Mouse (Mus musculus) lung, embryonic 16.5 days (tissue): Measurements from ENCODE around the gene Dll4. TPM values are rescaled to one million over a fixed set of nuclear protein-coding genes. Genes with fewer than 3 reads are reported as not detected.
A peak's percentile ranks its signal among the peaks of the same experiment; 100 is the strongest.

Source experiments
- ATAC-seq: fragments of 200-750 bp; cut with Nextera tagmentation; 2 replicates; pipeline ENCODE4 v1.8.0; 2017; ENCODE audit warnings: low read depth, mild to moderate bottlenecking, moderate library complexity
- H3K27ac ChIP-seq: fragments of 300-500 bp; sonication (generic); 2 replicates; pipeline ENCODE4 v1.5.1; 2014; ENCODE audit warnings: mild to moderate bottlenecking, control low read depth, low read length
- H3K27me3 ChIP-seq: fragments of 300-500 bp; sonication (generic); 2 replicates; pipeline ENCODE4 v1.6.1; 2014; ENCODE audit warnings: low read depth, low read length, mixed read lengths; ENCODE audit not compliant: control insufficient read depth, insufficient read depth
- H3K36me3 ChIP-seq: fragments of 300-500 bp; sonication (generic); 2 replicates; pipeline ENCODE4 v1.6.1; 2014; ENCODE audit warnings: low read length; ENCODE audit not compliant: control insufficient read depth, insufficient read depth
- H3K4me1 ChIP-seq: fragments of 300-500 bp; sonication (generic); replicated peaks from 2 replicates; pipeline ENCODE4 v1.6.1; 2014; ENCODE audit warnings: low read length, mixed read lengths; ENCODE audit not compliant: control insufficient read depth, insufficient read depth
- H3K4me2 ChIP-seq: fragments of 300-500 bp; sonication (generic); 2 replicates; pipeline ENCODE4 v1.6.1; 2014; ENCODE audit warnings: low read depth, low read length, control low read depth
- H3K4me3 ChIP-seq: fragments of 300-500 bp; sonication (generic); 2 replicates; pipeline ENCODE4 v1.5.1; 2014; ENCODE audit warnings: mild to moderate bottlenecking, low read length, control low read depth
- H3K9ac ChIP-seq: fragments of 300-500 bp; sonication (generic); 2 replicates; pipeline ENCODE4 v1.6.1; 2014; ENCODE audit warnings: low read length, control low read depth
- H3K9me3 ChIP-seq: fragments of 300-500 bp; sonication (generic); 2 replicates; pipeline ENCODE4 v1.6.1; 2016; ENCODE audit warnings: low read length; ENCODE audit not compliant: control insufficient read depth
- WGBS: fragments of 180-500 bp; shearing (Covaris S2); extraction: QIAGEN DNeasy Blood & Tissue Kit; methylation state at CpG from one replicate; pipeline ENCODE4 v1.1.7; 2014; 5-methylcytosine and 5-hydroxymethylcytosine counted together
- polyA plus RNA-seq: library from polyadenylated mRNA; unstranded; fragments of >200 nt; fragmentation: Nextera tagmentation; extraction: Ambion mirVana; gene quantifications from 2 replicates; pipeline ENCODE4 v1.2.1, GENCODE M21; 2015

Dll4 gene
- polyA plus RNA-seq, 1 experiment from 2014 or later, result 14.6 TPM

- Histone ChIP-seq H3K4me1 (no peaks in the 10 kb centered on the region), H3K27me3 (no peaks in the 10 kb centered on the region), H3K9ac (no peak overlapping the region), H3K4me3 (no peak overlapping the region), H3K36me3 (no peaks in the 10 kb centered on the region), H3K4me2 (no peak overlapping the region), H3K27ac (no peak overlapping the region), H3K9me3 (peaks cover 6% of the 10 kb centered on the region; the same call in 1 of the 2 replicates)
- WGBS, result 81% methylated on average over 6 of the region's 6 CpGs
- ATAC-seq, result no peak
Measured at GRCm38 (mm10) chr2:119358249-119358648, 32.7 kb downstream of the Dll4 start.

- H3K4me2 ChIP-seq, result no peak overlapping the region
- no peak overlapping the region for H3K27ac ChIP-seq
- H3K9ac ChIP-seq, result no peak overlapping the region
- H3K4me3 ChIP-seq, result no peak overlapping the region
- no peak for ATAC-seq
- no peaks in the 10 kb centered on the region for H3K27me3 ChIP-seq
- peaks cover 6% of the 10 kb centered on the region; the same call in 1 of the 2 replicates for H3K9me3 ChIP-seq
- H3K36me3 ChIP-seq, result no peaks in the 10 kb centered on the region
- 70% methylated on average over 2 of the region's 2 CpGs for WGBS
- no peaks in the 10 kb centered on the region for H3K4me1 ChIP-seq
Measured at GRCm38 (mm10) chr2:119359721-119360291, 34.2 kb downstream of the Dll4 start.

DNA sequence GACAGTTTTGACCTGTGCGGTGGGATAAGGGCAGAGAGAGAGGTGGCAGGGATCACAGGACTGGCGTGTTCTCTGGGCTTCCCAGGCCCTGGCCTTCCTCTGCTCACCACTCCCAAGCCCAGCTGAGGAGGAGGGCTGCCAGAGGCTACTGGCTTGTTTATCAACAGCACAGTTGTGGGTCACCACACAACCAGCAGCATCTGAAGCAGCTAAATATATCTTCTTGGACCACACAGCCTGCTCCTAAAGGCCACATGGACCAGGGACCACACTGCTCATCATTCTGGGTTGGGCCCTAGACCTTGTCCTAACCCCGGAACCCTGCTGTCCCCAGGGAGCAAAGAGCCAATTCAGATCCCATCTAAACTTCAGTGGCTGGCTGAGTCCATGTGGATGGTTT, 39.4 kb downstream of the Dll4 start:
- WGBS, result 64% methylated on average over 3 of the region's 3 CpGs
- H3K4me1 ChIP-seq, result no peaks in the 10 kb centered on the region
- H3K9ac ChIP-seq, result no peak overlapping the region
- no peak; the same call in 1 of the 2 replicates for ATAC-seq
- H3K36me3 ChIP-seq, result no peaks in the 10 kb centered on the region; the same call in 1 of the 2 replicates
- no peak overlapping the region for H3K27ac ChIP-seq
- no peak overlapping the region for H3K4me3 ChIP-seq
- H3K4me2 ChIP-seq, result no peak overlapping the region
- peaks cover 6% of the 10 kb centered on the region; the same call in 1 of the 2 replicates for H3K9me3 ChIP-seq
- no peaks in the 10 kb centered on the region for H3K27me3 ChIP-seq

DNA sequence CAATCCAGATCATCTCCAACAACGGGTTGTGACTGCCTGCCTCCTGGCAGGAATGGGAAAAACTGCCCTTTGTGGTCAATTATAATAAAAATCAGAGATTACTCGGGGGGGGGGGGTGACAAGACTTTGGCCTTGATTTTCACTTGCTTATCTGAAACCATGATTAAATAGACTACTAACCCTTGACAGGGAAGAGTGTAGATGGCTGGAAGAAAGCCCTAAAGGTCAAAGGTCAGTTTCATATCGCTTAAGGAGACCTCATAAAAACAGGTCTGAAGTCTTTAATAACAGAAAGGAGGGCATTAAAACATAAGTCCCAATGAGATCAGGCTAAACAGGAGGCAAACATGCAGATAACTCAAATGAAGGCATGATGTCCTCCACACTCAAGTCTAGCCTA, 41.8 kb downstream of the Dll4 start:
- 72% methylated on average over 3 of the region's 3 CpGs for WGBS
- H3K4me1 ChIP-seq, result no peaks in the 10 kb centered on the region
- no peak overlapping the region for H3K4me2 ChIP-seq
- H3K27me3 ChIP-seq, result no peaks in the 10 kb centered on the region
- H3K9me3 ChIP-seq, result no peaks in the 10 kb centered on the region
- ATAC-seq, result no peak
- H3K36me3 ChIP-seq, result peaks cover 7% of the 10 kb centered on the region; the same call in 1 of the 2 replicates
- H3K4me3 ChIP-seq, result no peak overlapping the region
- no peak overlapping the region for H3K27ac ChIP-seq
- no peak overlapping the region for H3K9ac ChIP-seq

- H3K4me2 ChIP-seq, result no peak overlapping the region
- H3K36me3 ChIP-seq, result peaks cover 27% of the 10 kb centered on the region
- WGBS, result 88% methylated on average over 10 of the region's 10 CpGs
- H3K4me1 ChIP-seq, result no peaks in the 10 kb centered on the region
- H3K4me3 ChIP-seq, result no peak overlapping the region
- H3K27me3 ChIP-seq, result no peaks in the 10 kb centered on the region
- no peak overlapping the region for H3K27ac ChIP-seq
- H3K9ac ChIP-seq, result no peak overlapping the region
- no peaks in the 10 kb centered on the region for H3K9me3 ChIP-seq
- ATAC-seq, result no peak
Measured at GRCm38 (mm10) chr2:119370116-119370515, 44.5 kb downstream of the Dll4 start.

DNA sequence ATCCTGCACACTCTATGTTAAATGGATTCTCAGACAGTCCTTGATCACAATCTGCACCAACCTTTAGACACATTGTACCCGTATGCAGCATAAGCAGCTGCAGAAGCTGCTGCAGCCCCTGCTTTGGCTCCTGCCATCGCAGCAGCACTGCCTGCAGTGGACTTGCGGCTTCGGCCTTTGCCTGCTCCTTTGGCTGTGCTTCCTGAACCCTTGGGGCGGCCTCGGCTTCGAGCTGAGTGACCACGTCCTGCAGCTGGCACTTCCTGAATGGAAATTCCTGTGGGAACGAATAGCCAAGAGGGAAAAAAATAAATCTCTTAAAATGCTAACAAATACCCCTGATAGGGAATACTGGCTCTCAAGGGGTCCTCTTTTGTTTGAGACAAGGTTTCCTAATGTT, 51.7 kb downstream of the Dll4 start:
- Histone ChIP-seq H3K9ac (no peak overlapping the region), H3K4me3 (no peak overlapping the region), H3K27me3 (no peaks in the 10 kb centered on the region), H3K4me2 (no peak overlapping the region), H3K27ac (peak overlapping the region; percentile 49), H3K36me3 (peaks cover 58% of the 10 kb centered on the region), H3K4me1 (no peaks in the 10 kb centered on the region), H3K9me3 (no peaks in the 10 kb centered on the region)
- ATAC-seq, result no peak
- 68% methylated on average over 9 of the region's 9 CpGs for WGBS

- Histone ChIP-seq H3K4me3 (no peak overlapping the region), H3K27me3 (no peaks in the 10 kb centered on the region), H3K36me3 (peaks cover 55% of the 10 kb centered on the region), H3K9ac (no peak overlapping the region), H3K4me1 (no peaks in the 10 kb centered on the region), H3K4me2 (no peak overlapping the region), H3K27ac (peak overlapping the region; percentile 49), H3K9me3 (no peaks in the 10 kb centered on the region)
- no peak for ATAC-seq
- 74% methylated on average over 3 of the region's 3 CpGs for WGBS
Measured at GRCm38 (mm10) chr2:119377826-119378225, 52.2 kb downstream of the Dll4 start.

DNA sequence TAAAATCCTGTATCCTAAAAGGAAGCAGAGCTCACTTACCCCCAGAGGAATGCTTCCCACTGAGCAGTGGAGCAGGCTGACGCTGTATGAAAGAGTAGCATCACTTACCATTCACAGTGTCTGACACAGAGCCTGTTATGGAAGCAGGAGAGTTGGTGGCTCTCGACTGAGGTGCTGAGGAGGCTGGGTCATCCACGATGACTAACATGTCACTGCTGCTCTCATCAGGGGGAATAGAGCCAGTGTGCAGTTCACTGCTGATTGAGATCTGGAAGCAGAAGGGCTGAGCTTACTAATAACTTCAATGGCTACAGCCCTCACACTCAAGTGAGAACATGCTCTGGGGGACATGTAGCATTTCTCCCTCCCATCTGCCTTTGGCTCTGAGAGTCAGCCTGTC, 53.9 kb downstream of the Dll4 start:
- Histone ChIP-seq H3K27ac (no peak overlapping the region), H3K36me3 (peaks cover 45% of the 10 kb centered on the region), H3K9me3 (no peaks in the 10 kb centered on the region), H3K4me3 (no peak overlapping the region), H3K4me2 (no peak overlapping the region), H3K27me3 (no peaks in the 10 kb centered on the region), H3K4me1 (no peaks in the 10 kb centered on the region), H3K9ac (no peak overlapping the region)
- ATAC-seq, result no peak
- WGBS, result 76% methylated on average over 3 of the region's 3 CpGs
